In genomic region chr11:80754201-80754600, GRCm38 (mm10) we compare ENCODE assay signal across 25 mouse cellular contexts.
"Had no signal": no experiment of that assay in that cellular context is flagged by ENCODE, and none has a peak within 500 bp of the region (broad histone marks: within the 10 kb centered on the region; RNA-seq: fewer than 3 reads in every experiment).

No protein-coding gene starts in this region.

- H3K36me3 ChIP-seq: limb, embryonic 12.5 days; limb, embryonic 15.5 days; neural tube, embryonic 12.5 days; neural tube, embryonic 15.5 days had no signal

- H3K9me3 ChIP-seq: limb, embryonic 15.5 days; neural tube, embryonic 12.5 days; neural tube, embryonic 15.5 days had no signal

- DNase-seq: kidney, adult 9 months; kidney, postnatal 10 days; kidney, postnatal 36 days; layer of hippocampus, postnatal 36 days; left cerebral cortex, postnatal 4 days; liver, postnatal 0 days; lung, embryonic 14.5 days; lung, postnatal 14 days; lung, postnatal 4 days; midbrain, embryonic 14.5 days; right cerebral cortex, adult 18-20 months; right cerebral cortex, postnatal 14 days; right cerebral cortex, postnatal 4 days; thymus, adult 2 months; thymus, postnatal 14 days; thymus, postnatal 4 days had no signal

- ATAC-seq: liver, postnatal 0 days had no signal

- H3K4me3 ChIP-seq: left cerebral cortex, adult 2 months; limb, embryonic 12.5 days; limb, embryonic 15.5 days; neural tube, embryonic 12.5 days; neural tube, embryonic 15.5 days had no signal

- H3K4me2 ChIP-seq: limb, embryonic 12.5 days; limb, embryonic 15.5 days; liver, embryonic 11.5 days; lung, embryonic 14.5 days; midbrain, embryonic 11.5 days; neural tube, embryonic 12.5 days; neural tube, embryonic 15.5 days had no signal

- H3K27me3 ChIP-seq: limb, embryonic 15.5 days; neural tube, embryonic 12.5 days; neural tube, embryonic 15.5 days had no signal

- H3K4me1 ChIP-seq: limb, embryonic 12.5 days; limb, embryonic 15.5 days; neural tube, embryonic 12.5 days; neural tube, embryonic 15.5 days had no signal

- H3K9ac ChIP-seq: limb, embryonic 12.5 days; limb, embryonic 15.5 days; liver, embryonic 14.5 days; liver, postnatal 0 days; lung, embryonic 14.5 days; neural tube, embryonic 12.5 days; neural tube, embryonic 15.5 days had no signal

- H3K27ac ChIP-seq: left cerebral cortex, adult 2 months; limb, embryonic 12.5 days; limb, embryonic 15.5 days; liver, embryonic 14.5 days; neural tube, embryonic 12.5 days; neural tube, embryonic 15.5 days; stomach, postnatal 0 days had no signal
